Mouse (Mus musculus) ES-E14 (cell line): ENCODE data around the gene Slc25a34.

Source experiments
- CHD2 ChIP-seq: IDR thresholded peaks from 2 replicates; pipeline ENCODE4 v1.6.1; 2014; ENCODE audit warnings: mild to moderate bottlenecking, low read depth, low read length, inconsistent platforms
- MAFK ChIP-seq: IDR thresholded peaks from 2 replicates; pipeline ENCODE4 v1.6.1; 2014; ENCODE audit warnings: mild to moderate bottlenecking, low read depth, low read length, inconsistent platforms; ENCODE audit not compliant: insufficient read depth

DNA sequence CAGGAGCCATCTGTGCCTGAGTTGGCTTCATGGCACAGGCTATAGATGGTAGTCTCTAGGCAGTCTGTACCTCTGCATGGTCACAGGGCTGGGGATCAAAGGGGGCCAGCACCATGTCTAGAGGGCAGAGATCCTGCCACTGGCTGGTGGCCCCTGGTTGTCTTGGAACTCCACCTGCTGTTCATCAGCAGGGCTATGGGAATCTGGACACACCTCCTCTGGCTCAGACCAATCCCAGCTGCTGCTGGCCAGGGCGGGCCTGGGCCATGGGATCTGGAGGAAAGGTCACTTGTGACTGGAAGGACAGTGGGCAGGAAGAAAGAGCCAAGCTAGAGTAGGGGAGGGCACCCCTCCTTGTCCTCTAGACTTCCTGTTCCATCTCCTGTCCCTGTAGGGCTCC, at the start of gene Slc25a34:
- TF ChIP-seq MAFK (no peak), CHD2 (no peak)
